Mouse (Mus musculus) G1E (cell line): ENCODE data around the gene Rps25.

Source experiments
- CTCF ChIP-seq: IDR thresholded peaks from 2 replicates; pipeline ENCODE4 v1.5.1; 2012; ENCODE audit warnings: low read depth, low read length, inconsistent platforms, mixed read lengths
- GATA1 ChIP-seq: IDR thresholded peaks from 2 replicates; pipeline ENCODE4 v1.6.1; 2012; ENCODE audit warnings: borderline replicate concordance, low read length, inconsistent platforms, mixed read lengths
- GATA2 ChIP-seq: IDR thresholded peaks from 2 replicates; pipeline ENCODE4 v1.6.1; 2012; ENCODE audit warnings: low read depth, low read length, inconsistent platforms, borderline replicate concordance
- POLR2AphosphoS5 ChIP-seq: IDR thresholded peaks from 2 replicates; pipeline ENCODE4 v1.6.1; 2012; ENCODE audit warnings: low read depth, low read length, inconsistent platforms; ENCODE audit not compliant: insufficient replicate concordance
- TAL1 ChIP-seq: conservative IDR thresholded peaks from 2 replicates; pipeline ENCODE4 v1.6.1; 2012; ENCODE audit warnings: low read depth, low read length, inconsistent platforms, mixed read lengths

- TF ChIP-seq CTCF (no peak), GATA1 (no peak), POLR2AphosphoS5 (no peak), TAL1 (no peak), GATA2 (no peak)
Measured at GRCm38 (mm10) chr9:44387221-44387620, 19.7 kb upstream of the Rps25 start.
